Mouse (Mus musculus) neural tube, embryonic 14.5 days (tissue): Measurements from ENCODE around the gene Ppm1d. TPM values are rescaled to one million over a fixed set of nuclear protein-coding genes. Genes with fewer than 3 reads are reported as not detected.

Experiments
- ATAC-seq: fragments of 200-750 bp; cut with Nextera tagmentation; 2 replicates; pipeline ENCODE4 v1.8.0; 2017; ENCODE audit warnings: low read depth, mild to moderate bottlenecking, moderate TSS enrichment, moderate library complexity
- H3K27ac ChIP-seq: fragments of 300-500 bp; sonication (generic); 2 replicates; pipeline ENCODE4 v1.5.1; 2014; ENCODE audit warnings: low read depth, mild to moderate bottlenecking, control low read depth, low read length, moderate library complexity, mixed read lengths
- H3K27me3 ChIP-seq: fragments of 300-500 bp; sonication (generic); 2 replicates; pipeline ENCODE4 v1.6.1; 2014; ENCODE audit warnings: low read length; ENCODE audit not compliant: control insufficient read depth, insufficient read depth
- H3K36me3 ChIP-seq: fragments of 300-500 bp; sonication (generic); 2 replicates; pipeline ENCODE4 v1.6.1; 2014; ENCODE audit warnings: low read length, mixed read lengths; ENCODE audit not compliant: control insufficient read depth, insufficient read depth
- H3K4me1 ChIP-seq: fragments of 300-500 bp; sonication (generic); 2 replicates; pipeline ENCODE4 v1.6.1; 2014; ENCODE audit warnings: low read length; ENCODE audit not compliant: control insufficient read depth, insufficient read depth
- H3K4me2 ChIP-seq: fragments of 300-500 bp; sonication (generic); 2 replicates; pipeline ENCODE4 v1.6.1; 2014; ENCODE audit warnings: mild to moderate bottlenecking, low read depth, low read length, control low read depth
- H3K4me3 ChIP-seq: fragments of 300-500 bp; sonication (generic); 2 replicates; pipeline ENCODE4 v1.5.1; 2014; ENCODE audit warnings: low read depth, low read length, control low read depth, mixed read lengths
- H3K9ac ChIP-seq: fragments of 300-500 bp; sonication (generic); replicated peaks from 2 replicates; pipeline ENCODE4 v1.6.1; 2014; ENCODE audit warnings: low read depth, mild to moderate bottlenecking, control low read depth, low read length, mixed read lengths
- H3K9me3 ChIP-seq: fragments of 300-500 bp; sonication (generic); 2 replicates; pipeline ENCODE4 v1.6.1; 2016; ENCODE audit warnings: low read length; ENCODE audit not compliant: control insufficient read depth
- WGBS: fragments of 180-500 bp; shearing (Covaris S2); extraction: QIAGEN DNeasy Blood & Tissue Kit; methylation state at CpG from one replicate; pipeline ENCODE4 v1.1.7; 2014; 5-methylcytosine and 5-hydroxymethylcytosine counted together
- polyA plus RNA-seq: library from polyadenylated mRNA; unstranded; fragments of >200 nt; fragmentation: Nextera tagmentation; extraction: Ambion mirVana; gene quantifications from 2 replicates; pipeline ENCODE4 v1.2.1, GENCODE M21; 2014

The Ppm1d gene
- polyA plus RNA-seq, 1 experiment from 2014 or later = 19.5 TPM

- no peaks in the 10 kb centered on the region for H3K9me3 ChIP-seq
- H3K27ac ChIP-seq = no peak overlapping the region
- ATAC-seq = no peak
- peak overlapping the region; percentile 70 for H3K4me3 ChIP-seq
- no peaks in the 10 kb centered on the region for H3K27me3 ChIP-seq
- 75% methylated on average over 4 of the region's 4 CpGs for WGBS
- peaks cover 7% of the 10 kb centered on the region; the same call in 1 of the 2 replicates for H3K4me1 ChIP-seq
- H3K36me3 ChIP-seq = no peaks in the 10 kb centered on the region
- peak overlapping the region; percentile 68; the same call in 1 of the 2 replicates for H3K9ac ChIP-seq
- H3K4me2 ChIP-seq = peak overlapping the region; percentile 83
Observed at GRCm38 (mm10) chr11:85353819-85354218, 42.8 kb downstream of the Ppm1d start.

GRCm38 (mm10) chr11:85359641-85360040, 48.6 kb downstream of the Ppm1d start:
- Histone ChIP-seq H3K27me3 (no peaks in the 10 kb centered on the region), H3K36me3 (peaks cover 5% of the 10 kb centered on the region; the same call in 1 of the 2 replicates), H3K27ac (no peak overlapping the region), H3K4me2 (no peak overlapping the region), H3K9ac (no peak overlapping the region), H3K9me3 (no peaks in the 10 kb centered on the region), H3K4me1 (no peaks in the 10 kb centered on the region), H3K4me3 (no peak overlapping the region)
- 97% methylated on average over 6 of the region's 6 CpGs for WGBS
- ATAC-seq = no peak

GRCm38 (mm10) chr11:85361621-85362020, 50.6 kb downstream of the Ppm1d start:
- Histone ChIP-seq H3K36me3 (peaks cover 9% of the 10 kb centered on the region; the same call in 1 of the 2 replicates), H3K9ac (no peak overlapping the region), H3K9me3 (no peaks in the 10 kb centered on the region), H3K27ac (no peak overlapping the region), H3K4me2 (no peak overlapping the region), H3K4me1 (no peaks in the 10 kb centered on the region), H3K4me3 (no peak overlapping the region), H3K27me3 (no peaks in the 10 kb centered on the region)
- WGBS = 86% methylated on average over 8 of the region's 8 CpGs
- ATAC-seq = no peak

GRCm38 (mm10) chr11:85366168-85366567, 55.1 kb downstream of the Ppm1d start:
- no peak for ATAC-seq
- H3K27ac ChIP-seq = no peak overlapping the region
- H3K4me2 ChIP-seq = no peak overlapping the region
- no peaks in the 10 kb centered on the region for H3K4me1 ChIP-seq
- 91% methylated on average over 3 of the region's 3 CpGs for whole genome bisulfite sequencing
- no peaks in the 10 kb centered on the region for H3K27me3 ChIP-seq
- no peaks in the 10 kb centered on the region for H3K9me3 ChIP-seq
- no peak overlapping the region for H3K9ac ChIP-seq
- peaks cover 12% of the 10 kb centered on the region; the same call in 1 of the 2 replicates for H3K36me3 ChIP-seq
- no peak overlapping the region for H3K4me3 ChIP-seq

GRCm38 (mm10) chr11:85367823-85368222, 56.8 kb downstream of the Ppm1d start:
- no peaks in the 10 kb centered on the region for H3K9me3 ChIP-seq
- no peak overlapping the region for H3K4me2 ChIP-seq
- no peak overlapping the region for H3K4me3 ChIP-seq
- H3K4me1 ChIP-seq = no peaks in the 10 kb centered on the region
- H3K36me3 ChIP-seq = peaks cover 12% of the 10 kb centered on the region; the same call in 1 of the 2 replicates
- no peaks in the 10 kb centered on the region for H3K27me3 ChIP-seq
- H3K27ac ChIP-seq = no peak overlapping the region
- 68% methylated on average over 3 of the region's 3 CpGs for WGBS
- H3K9ac ChIP-seq = no peak overlapping the region
- no peak for ATAC-seq

- Histone ChIP-seq H3K27me3 (no peaks in the 10 kb centered on the region), H3K4me1 (no peaks in the 10 kb centered on the region), H3K4me3 (no peak overlapping the region), H3K9ac (no peak overlapping the region), H3K27ac (no peak overlapping the region), H3K9me3 (no peaks in the 10 kb centered on the region), H3K36me3 (no peaks in the 10 kb centered on the region), H3K4me2 (no peak overlapping the region)
- no peak for ATAC-seq
- WGBS = 92% methylated on average over 3 of the region's 3 CpGs
Observed at GRCm38 (mm10) chr11:85379091-85379490, 68.0 kb downstream of the Ppm1d start.

- 14% methylated on average over 1 of the region's 1 CpGs for WGBS
- H3K27me3 ChIP-seq = no peaks in the 10 kb centered on the region
- H3K9ac ChIP-seq = no peak overlapping the region
- H3K36me3 ChIP-seq = no peaks in the 10 kb centered on the region
- H3K9me3 ChIP-seq = no peaks in the 10 kb centered on the region
- no peak overlapping the region for H3K4me3 ChIP-seq
- H3K4me1 ChIP-seq = no peaks in the 10 kb centered on the region
- H3K27ac ChIP-seq = no peak overlapping the region
- H3K4me2 ChIP-seq = no peak overlapping the region
- no peak for ATAC-seq
Observed at GRCm38 (mm10) chr11:85380046-85380445, 69.0 kb downstream of the Ppm1d start.

- 16% methylated on average over 4 of the region's 4 CpGs for WGBS
- Histone ChIP-seq H3K4me2 (no peak overlapping the region), H3K9me3 (no peaks in the 10 kb centered on the region), H3K9ac (no peak overlapping the region), H3K4me3 (no peak overlapping the region), H3K27ac (no peak overlapping the region), H3K27me3 (no peaks in the 10 kb centered on the region), H3K4me1 (no peaks in the 10 kb centered on the region), H3K36me3 (no peaks in the 10 kb centered on the region)
- no peak for ATAC-seq
Observed at GRCm38 (mm10) chr11:85382055-85382454, 71.0 kb downstream of the Ppm1d start.

GRCm38 (mm10) chr11:85383975-85384821, 73.2 kb downstream of the Ppm1d start:
- ATAC-seq = no peak
- H3K9me3 ChIP-seq = no peaks in the 10 kb centered on the region
- no peaks in the 10 kb centered on the region for H3K36me3 ChIP-seq
- H3K4me3 ChIP-seq = no peak overlapping the region
- no peaks in the 10 kb centered on the region for H3K27me3 ChIP-seq
- no peak overlapping the region for H3K9ac ChIP-seq
- 86% methylated on average over 7 of the region's 7 CpGs for WGBS
- no peak overlapping the region for H3K27ac ChIP-seq
- H3K4me1 ChIP-seq = no peaks in the 10 kb centered on the region
- H3K4me2 ChIP-seq = no peak overlapping the region
